Mouse (Mus musculus): Measurements from ENCODE around the gene Pdxp.

DNA sequence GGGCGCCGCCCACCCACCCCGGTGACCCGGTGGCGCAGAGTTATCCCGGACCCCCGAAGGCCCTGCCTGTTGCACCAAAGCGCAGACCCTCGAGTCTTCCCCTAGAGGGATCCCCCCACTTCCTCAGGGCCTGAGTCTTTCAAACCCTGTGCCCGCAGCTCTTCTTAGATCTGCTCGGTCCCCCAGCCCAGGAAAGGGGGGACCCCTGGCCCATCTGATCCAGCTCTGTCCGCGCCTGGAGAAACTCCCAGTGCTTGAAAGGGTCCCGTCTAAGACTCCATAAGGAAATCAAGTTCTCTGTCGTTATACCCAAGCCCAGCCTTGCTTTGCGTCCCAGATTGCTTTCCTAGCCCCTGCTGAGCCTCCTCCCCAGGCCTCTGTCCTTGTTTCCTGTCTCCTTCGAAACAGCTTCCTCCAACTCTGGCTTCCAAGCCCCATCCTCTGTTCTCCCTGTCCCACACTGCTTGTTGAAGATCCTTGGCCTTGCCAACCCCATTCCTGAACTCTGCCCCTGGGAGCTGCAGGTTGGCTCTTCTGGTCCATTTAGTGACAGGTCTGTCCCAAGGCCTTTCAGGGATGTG is 35.8 kb upstream of the Pdxp start:
- TF ChIP-seq CTCF (IDR thresholded peaks at IDR 0.05; ENCODE audit: insufficient read depth, low read depth, low read length) (no peak), POLR2A (IDR thresholded peaks at IDR 0.05; ENCODE audit: insufficient read depth, low read depth, low read length) (no peak)
